Mouse (Mus musculus): Measurements from ENCODE around the gene Rwdd3. TPM values are rescaled to one million over a fixed set of nuclear protein-coding genes. Genes with fewer than 3 reads are reported as not detected.

Gene Rwdd3
- polyA plus RNA-seq, 1 experiment from 2014 or later, result 7.6 TPM

DNA sequence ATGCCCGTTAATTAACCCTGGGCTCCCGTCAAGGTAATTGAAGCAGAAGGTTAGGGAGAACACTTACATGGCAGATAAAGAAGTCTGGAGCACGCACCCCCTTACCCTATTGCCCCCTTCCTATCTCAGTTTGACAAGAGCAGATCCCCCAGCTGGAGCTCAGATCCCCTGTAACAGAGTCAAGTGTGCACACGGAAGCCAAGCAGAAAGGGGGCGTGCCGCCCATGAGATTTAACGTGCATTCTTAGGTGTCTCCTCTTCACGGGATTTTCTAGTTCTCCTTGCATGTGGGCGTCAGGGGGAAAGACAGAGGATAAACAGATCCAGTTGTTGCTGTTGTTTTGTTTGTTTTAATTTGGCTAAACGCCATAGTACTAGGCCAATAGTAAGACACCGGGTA, 37.6 kb downstream of the Rwdd3 start:
- no peaks in the 10 kb centered on the region for H3K27me3 ChIP-seq (ENCODE audit: control insufficient read depth, insufficient read depth, low read length)
- no peak overlapping the region for H3K27ac ChIP-seq (ENCODE audit: low read depth, low read length)
- H3K9me3 ChIP-seq (ENCODE audit: control insufficient read depth, low read length), result peaks cover 3% of the 10 kb centered on the region; the same call in 1 of the 2 replicates
- no peaks in the 10 kb centered on the region for H3K4me1 ChIP-seq (ENCODE audit: control insufficient read depth, insufficient read depth, low read length)
- H3K4me3 ChIP-seq (ENCODE audit: low read depth, low read length), result no peak overlapping the region
- no peaks in the 10 kb centered on the region for H3K36me3 ChIP-seq (ENCODE audit: control insufficient read depth, insufficient read depth, low read length)
- no peak overlapping the region for H3K9ac ChIP-seq (replicated peaks; ENCODE audit: low read depth, low read length)
- ATAC-seq (ENCODE audit: low read depth), result no peak
- no peak overlapping the region for H3K4me2 ChIP-seq (ENCODE audit: low read depth, low read length)
- WGBS, result 79% methylated on average over 11 of the region's 11 CpGs

DNA sequence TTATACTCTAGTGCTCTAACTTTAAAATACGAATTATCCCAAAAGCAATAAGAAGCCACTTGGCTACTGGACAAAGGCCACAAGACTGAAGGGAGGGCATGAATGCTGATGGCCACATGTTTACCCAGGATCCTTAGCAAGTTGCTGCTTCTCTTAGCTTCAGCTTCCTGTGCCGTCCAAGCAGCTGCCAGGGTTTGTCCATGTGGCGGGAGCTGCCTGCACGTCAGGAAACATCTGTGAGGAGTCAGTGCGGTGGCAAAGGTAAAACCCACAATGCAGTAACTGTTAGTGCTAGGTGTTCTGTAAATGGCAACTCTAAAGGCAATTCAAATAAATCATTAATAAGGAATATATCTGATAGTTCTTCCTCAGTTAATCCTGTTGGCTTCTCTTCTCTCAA, 38.5 kb downstream of the Rwdd3 start:
- no peaks in the 10 kb centered on the region for H3K27me3 ChIP-seq (ENCODE audit: control insufficient read depth, insufficient read depth, low read length)
- H3K9me3 ChIP-seq (ENCODE audit: control insufficient read depth, low read length), result peaks cover 3% of the 10 kb centered on the region; the same call in 1 of the 2 replicates
- 92% methylated on average over 5 of the region's 5 CpGs for WGBS
- H3K4me2 ChIP-seq (ENCODE audit: low read depth, low read length), result no peak overlapping the region
- H3K4me1 ChIP-seq (ENCODE audit: control insufficient read depth, insufficient read depth, low read length), result no peaks in the 10 kb centered on the region
- no peak overlapping the region for H3K9ac ChIP-seq (replicated peaks; ENCODE audit: low read depth, low read length)
- ATAC-seq (ENCODE audit: low read depth), result no peak
- H3K36me3 ChIP-seq (ENCODE audit: control insufficient read depth, insufficient read depth, low read length), result no peaks in the 10 kb centered on the region
- no peak overlapping the region for H3K4me3 ChIP-seq (ENCODE audit: low read depth, low read length)
- no peak overlapping the region for H3K27ac ChIP-seq (ENCODE audit: low read depth, low read length)

DNA sequence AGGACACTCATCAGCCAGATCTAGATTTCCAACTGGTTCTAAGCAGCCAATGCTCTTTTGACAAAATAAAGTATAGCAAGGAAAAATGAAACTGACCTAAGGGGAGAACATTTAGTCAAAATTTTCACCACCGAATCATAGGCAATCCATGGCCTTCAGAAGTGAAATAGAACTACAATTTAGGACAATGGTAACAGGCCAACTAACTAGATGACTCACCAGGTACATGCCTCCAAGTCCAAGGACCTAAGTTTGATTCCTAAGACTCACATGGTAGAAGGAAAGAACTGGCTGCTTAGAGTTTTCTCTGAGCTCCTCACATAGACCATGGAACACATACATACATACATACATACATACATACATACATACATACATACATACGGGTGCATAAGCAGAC, 44.3 kb downstream of the Rwdd3 start:
- Histone ChIP-seq H3K27me3 (ENCODE audit: control insufficient read depth, insufficient read depth, low read length) (no peaks in the 10 kb centered on the region), H3K4me1 (ENCODE audit: control insufficient read depth, insufficient read depth, low read length) (no peaks in the 10 kb centered on the region), H3K4me2 (ENCODE audit: low read depth, low read length) (no peak overlapping the region), H3K9me3 (ENCODE audit: control insufficient read depth, low read length) (no peaks in the 10 kb centered on the region), H3K36me3 (ENCODE audit: control insufficient read depth, insufficient read depth, low read length) (no peaks in the 10 kb centered on the region), H3K27ac (ENCODE audit: low read depth, low read length) (no peak overlapping the region), H3K9ac (replicated peaks; ENCODE audit: low read depth, low read length) (no peak overlapping the region), H3K4me3 (ENCODE audit: low read depth, low read length) (no peak overlapping the region)
- no peak for ATAC-seq (ENCODE audit: low read depth)
- WGBS, result 89% methylated on average over 2 of the region's 2 CpGs

- 79% methylated on average over 5 of the region's 5 CpGs for WGBS
- Histone ChIP-seq H3K9me3 (ENCODE audit: control insufficient read depth, low read length) (no peaks in the 10 kb centered on the region), H3K4me2 (ENCODE audit: low read depth, low read length) (no peak overlapping the region), H3K4me1 (ENCODE audit: control insufficient read depth, insufficient read depth, low read length) (no peaks in the 10 kb centered on the region), H3K36me3 (ENCODE audit: control insufficient read depth, insufficient read depth, low read length) (no peaks in the 10 kb centered on the region), H3K27ac (ENCODE audit: low read depth, low read length) (no peak overlapping the region), H3K4me3 (ENCODE audit: low read depth, low read length) (no peak overlapping the region), H3K27me3 (ENCODE audit: control insufficient read depth, insufficient read depth, low read length) (no peaks in the 10 kb centered on the region), H3K9ac (replicated peaks; ENCODE audit: low read depth, low read length) (no peak overlapping the region)
- no peak for ATAC-seq (ENCODE audit: low read depth)
These were observed 45.0 kb downstream of the Rwdd3 start for GRCm38 (mm10) chr3:121126476-121126875.

- Histone ChIP-seq H3K36me3 (ENCODE audit: control insufficient read depth, insufficient read depth, low read length) (no peaks in the 10 kb centered on the region), H3K27me3 (ENCODE audit: control insufficient read depth, insufficient read depth, low read length) (no peaks in the 10 kb centered on the region), H3K4me3 (ENCODE audit: low read depth, low read length) (no peak overlapping the region), H3K9me3 (ENCODE audit: control insufficient read depth, low read length) (no peaks in the 10 kb centered on the region), H3K9ac (replicated peaks; ENCODE audit: low read depth, low read length) (no peak overlapping the region), H3K4me1 (ENCODE audit: control insufficient read depth, insufficient read depth, low read length) (0 out of 2 replicates have a peak, but pooled peaks cover 3% of the 10 kb centered on the region), H3K27ac (ENCODE audit: low read depth, low read length) (no peak overlapping the region), H3K4me2 (ENCODE audit: low read depth, low read length) (no peak overlapping the region)
- 70% methylated on average over 5 of the region's 5 CpGs for WGBS
- ATAC-seq (ENCODE audit: low read depth), result no peak
These were observed 50.4 kb downstream of the Rwdd3 start for GRCm38 (mm10) chr3:121121072-121121471.

DNA sequence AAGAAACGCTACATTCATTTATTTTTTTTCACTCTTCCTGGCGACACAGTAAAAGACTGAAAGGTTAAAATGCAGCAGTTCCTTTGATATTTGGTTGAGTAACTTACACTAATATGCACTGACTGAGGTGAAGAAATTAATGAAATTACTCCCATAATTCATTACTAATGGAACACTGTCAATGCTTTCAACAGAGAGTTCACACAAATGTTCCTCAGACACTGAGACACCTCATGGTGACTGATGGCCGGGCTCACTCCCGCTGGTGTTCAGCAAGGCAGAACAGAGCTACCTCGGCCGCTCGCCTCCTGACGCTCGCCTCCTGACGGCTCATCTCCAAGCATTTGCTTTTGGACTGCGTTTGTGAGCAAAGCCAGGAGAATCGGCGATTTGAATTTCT, 54.9 kb downstream of the Rwdd3 start:
- Histone ChIP-seq H3K27ac (ENCODE audit: low read depth, low read length) (no peak overlapping the region), H3K4me3 (ENCODE audit: low read depth, low read length) (no peak overlapping the region), H3K9ac (replicated peaks; ENCODE audit: low read depth, low read length) (no peak overlapping the region), H3K4me2 (ENCODE audit: low read depth, low read length) (no peak overlapping the region), H3K27me3 (ENCODE audit: control insufficient read depth, insufficient read depth, low read length) (no peaks in the 10 kb centered on the region), H3K4me1 (ENCODE audit: control insufficient read depth, insufficient read depth, low read length) (0 out of 2 replicates have a peak, but pooled peaks cover 3% of the 10 kb centered on the region), H3K9me3 (ENCODE audit: control insufficient read depth, low read length) (no peaks in the 10 kb centered on the region), H3K36me3 (ENCODE audit: control insufficient read depth, insufficient read depth, low read length) (no peaks in the 10 kb centered on the region)
- 46% methylated on average over 13 of the region's 13 CpGs for WGBS
- ATAC-seq (ENCODE audit: low read depth), result peak; percentile 68; the same call in 1 of the 2 replicates

DNA sequence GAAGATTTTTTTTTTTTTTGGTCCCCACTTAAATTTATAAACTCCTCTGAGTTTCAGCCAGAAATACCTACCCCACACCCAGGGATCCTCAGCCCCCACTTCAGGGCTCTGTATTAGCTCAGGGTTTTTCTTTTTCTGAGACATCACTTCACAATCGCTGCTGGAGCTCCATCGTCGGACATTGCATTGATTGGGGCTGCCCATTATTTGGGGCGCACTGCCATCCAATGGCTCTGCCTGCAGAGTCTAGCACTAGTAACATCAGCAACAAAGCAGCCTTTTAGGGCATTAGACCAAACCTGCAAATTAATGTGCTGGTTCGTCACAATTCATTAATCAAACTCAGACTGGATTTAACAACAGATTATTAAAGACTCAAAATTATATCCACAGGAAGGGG, 55.4 kb downstream of the Rwdd3 start:
- 47% methylated on average over 5 of the region's 5 CpGs for WGBS
- ATAC-seq (ENCODE audit: low read depth), result 0 out of 2 replicates have a peak, but pooled peaks have one; percentile 44

DNA sequence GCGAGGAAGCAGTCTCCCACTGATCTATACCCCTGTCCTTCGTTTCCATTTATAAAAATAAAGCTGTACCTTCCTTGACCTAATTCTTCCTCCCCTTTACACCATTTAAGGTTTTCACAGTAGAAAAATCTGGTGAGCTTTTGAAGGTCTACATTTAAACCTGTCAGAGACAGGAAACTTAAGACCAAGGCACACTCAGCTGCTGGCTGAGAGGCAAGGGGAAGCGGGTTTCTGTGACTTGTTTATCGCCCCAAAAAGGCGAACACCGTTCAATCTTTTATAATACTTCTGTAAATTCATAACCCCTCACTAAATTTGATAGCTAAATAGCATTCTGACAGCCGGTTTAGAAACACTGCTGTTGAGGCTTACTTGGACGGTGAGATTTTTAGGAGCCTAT, 60.4 kb downstream of the Rwdd3 start:
- Histone ChIP-seq H3K4me3 (ENCODE audit: low read depth, low read length) (no peak overlapping the region), H3K27ac (ENCODE audit: low read depth, low read length) (no peak overlapping the region)
- 86% methylated on average over 8 of the region's 8 CpGs for WGBS

More for the DNA sequence above, 55.4 kb downstream of the Rwdd3 start:
- H3K27me3 ChIP-seq (ENCODE audit: control insufficient read depth, insufficient read depth, low read length), result no peaks in the 10 kb centered on the region
- H3K9me3 ChIP-seq (ENCODE audit: control insufficient read depth, low read length), result no peaks in the 10 kb centered on the region
- no peaks in the 10 kb centered on the region for H3K36me3 ChIP-seq (ENCODE audit: control insufficient read depth, insufficient read depth, low read length)
- H3K4me1 ChIP-seq (ENCODE audit: control insufficient read depth, insufficient read depth, low read length), result 0 out of 2 replicates have a peak, but pooled peaks cover 3% of the 10 kb centered on the region
- no peak overlapping the region for H3K4me3 ChIP-seq (ENCODE audit: low read depth, low read length)
- H3K27ac ChIP-seq (ENCODE audit: low read depth, low read length), result no peak overlapping the region
- no peak overlapping the region for H3K4me2 ChIP-seq (ENCODE audit: low read depth, low read length)
- H3K9ac ChIP-seq (replicated peaks; ENCODE audit: low read depth, low read length), result no peak overlapping the region

GRCm38 (mm10) chr3:121110430-121110829, 61.1 kb downstream of the Rwdd3 start:
- ATAC-seq (ENCODE audit: low read depth), result no peak
- Histone ChIP-seq H3K36me3 (ENCODE audit: control insufficient read depth, insufficient read depth, low read length) (no peaks in the 10 kb centered on the region), H3K4me3 (ENCODE audit: low read depth, low read length) (no peak overlapping the region), H3K4me1 (ENCODE audit: control insufficient read depth, insufficient read depth, low read length) (no peaks in the 10 kb centered on the region), H3K27me3 (ENCODE audit: control insufficient read depth, insufficient read depth, low read length) (no peaks in the 10 kb centered on the region), H3K27ac (ENCODE audit: low read depth, low read length) (no peak overlapping the region), H3K4me2 (ENCODE audit: low read depth, low read length) (no peak overlapping the region), H3K9me3 (ENCODE audit: control insufficient read depth, low read length) (no peaks in the 10 kb centered on the region), H3K9ac (replicated peaks; ENCODE audit: low read depth, low read length) (no peak overlapping the region)
- WGBS, result 55% methylated on average over 7 of the region's 7 CpGs

More for the DNA sequence above, 60.4 kb downstream of the Rwdd3 start:
- no peak overlapping the region for H3K4me2 ChIP-seq (ENCODE audit: low read depth, low read length)
- no peaks in the 10 kb centered on the region for H3K9me3 ChIP-seq (ENCODE audit: control insufficient read depth, low read length)
- no peak for ATAC-seq (ENCODE audit: low read depth)
- H3K9ac ChIP-seq (replicated peaks; ENCODE audit: low read depth, low read length), result no peak overlapping the region
- H3K27me3 ChIP-seq (ENCODE audit: control insufficient read depth, insufficient read depth, low read length), result no peaks in the 10 kb centered on the region
- 0 out of 2 replicates have a peak, but pooled peaks cover under 1% of the 10 kb centered on the region for H3K4me1 ChIP-seq (ENCODE audit: control insufficient read depth, insufficient read depth, low read length)
- H3K36me3 ChIP-seq (ENCODE audit: control insufficient read depth, insufficient read depth, low read length), result no peaks in the 10 kb centered on the region
